Mouse (Mus musculus) ES-E14 (cell line): ENCODE results near the gene Tmed9. TPM values are rescaled to one million over a fixed set of nuclear protein-coding genes. Genes with fewer than 3 reads are reported as not detected.

Experiments used
- DNase-seq: peaks from one replicate; pipeline ENCODE4 v3.0.0-alpha.2; 2013; ENCODE audit warnings: low read depth, low spot score
- H3K27ac ChIP-seq: 2 replicates; pipeline ENCODE4 v1.5.1; 2012; ENCODE audit warnings: low read depth, mild to moderate bottlenecking, low read length, moderate library complexity, mixed read lengths; ENCODE audit not compliant: poor library complexity, insufficient read depth, severe bottlenecking
- H3K36me3 ChIP-seq: 2 replicates; pipeline ENCODE4 v1.6.1; 2012; ENCODE audit warnings: mild to moderate bottlenecking, low read length, moderate library complexity, mixed read lengths; ENCODE audit not compliant: control insufficient read depth, poor library complexity, insufficient read depth, severe bottlenecking
- H3K4me1 ChIP-seq, 2 experiments: fragments of 150-350 bp in 1 of 2; sonication (generic) in 1 of 2; 2 replicates each; pipeline ENCODE4 v1.6.1; 2012; ENCODE audit warnings: low read length in 2 of 2, mild to moderate bottlenecking in 1 of 2, mixed read lengths in 1 of 2; ENCODE audit not compliant: control insufficient read depth in 2 of 2, insufficient read depth in 2 of 2, poor library complexity in 1 of 2
- H3K4me3 ChIP-seq, 2 experiments: fragments of 150-350 bp in 1 of 2; sonication (generic) in 1 of 2; 2 replicates each; pipeline ENCODE4 v1.5.1; 2012; ENCODE audit warnings: low read length in 2 of 2, low read depth in 1 of 2, mild to moderate bottlenecking in 1 of 2, mixed read lengths in 1 of 2; ENCODE audit not compliant: insufficient read depth in 1 of 2, poor library complexity in 1 of 2, severe bottlenecking in 1 of 2
- H3K9ac ChIP-seq: 2 replicates; pipeline ENCODE4 v1.6.1; 2012; ENCODE audit warnings: low read depth, mild to moderate bottlenecking, low read length, mixed read lengths; ENCODE audit not compliant: poor library complexity, insufficient read depth, severe bottlenecking
- H3K9me3 ChIP-seq: fragments of 150-350 bp; sonication (generic); 2 replicates; pipeline ENCODE4 v1.6.1; 2012; ENCODE audit warnings: low read depth, mild to moderate bottlenecking, low read length; ENCODE audit not compliant: control insufficient read depth, insufficient read depth
- CHD2 ChIP-seq: IDR thresholded peaks from 2 replicates; pipeline ENCODE4 v1.6.1; 2014; ENCODE audit warnings: mild to moderate bottlenecking, low read depth, low read length, inconsistent platforms
- HCFC1 ChIP-seq: IDR thresholded peaks from 2 replicates; pipeline ENCODE4 v1.6.1; 2012; ENCODE audit warnings: low read length, inconsistent platforms, borderline replicate concordance; ENCODE audit not compliant: insufficient read depth
- MAFK ChIP-seq: IDR thresholded peaks from 2 replicates; pipeline ENCODE4 v1.6.1; 2014; ENCODE audit warnings: mild to moderate bottlenecking, low read depth, low read length, inconsistent platforms; ENCODE audit not compliant: insufficient read depth
- ZC3H11A ChIP-seq: IDR thresholded peaks from 2 replicates; pipeline ENCODE4 v1.6.1; 2012; ENCODE audit warnings: low read depth, mild to moderate bottlenecking, inconsistent platforms, low read length, borderline replicate concordance
- ZNF384 ChIP-seq: IDR thresholded peaks from 2 replicates; pipeline ENCODE4 v1.6.1; 2012; ENCODE audit warnings: low read depth, low read length, inconsistent platforms
- in situ Hi-C, 2 experiments: fragments of 600-800 bp; cut with MboI; formaldehyde crosslinking; loops; one replicate each; pipeline ENCODE4 v1.15.1; 2025; ENCODE audit warnings: low sequenced_read_pairs in 2 of 2, inconsistent platforms in 1 of 2; ENCODE audit not compliant: unreplicated experiment in 2 of 2
- total RNA-seq: library from RNA; depleted of rRNA; stranded (reverse); fragments of 300-350 nt; gene quantifications from 2 replicates; pipeline ENCODE4 v1.2.3, GENCODE M21; 2012

The Tmed9 gene
- total RNA-seq, 1 experiment, result 363 TPM

- Histone ChIP-seq H3K27ac (peak within 1 kb of the TSS; percentile 38; the same call in 1 of the 2 replicates), H3K36me3 (peaks cover 43% of the 10 kb centered on the region)
These were observed 37.0 kb upstream of the Tmed9 start, which contains the start of gene Ddx41 for GRCm38 (mm10) chr13:55536194-55537175. Ddx41 (minus strand) TSS chr13:55536658.

GRCm38 (mm10) chr13:55540933-55541332, 32.6 kb upstream of the Tmed9 start:
- no peak overlapping the region for H3K27ac ChIP-seq
- H3K4me3 ChIP-seq, result no peak overlapping the region
- no peak for TF ChIP-seq ZC3H11A
- TF ChIP-seq MAFK, result peak; percentile 70
- H3K9me3 ChIP-seq, result no peaks in the 10 kb centered on the region
- 0 out of 4 replicates have a peak, but pooled peaks cover 0 to 2% of the 10 kb centered on the region in 2 experiments for H3K4me1 ChIP-seq
- H3K9ac ChIP-seq, result no peak overlapping the region
- in situ Hi-C loops, result no loop called here
- no peak for DNase-seq
- peaks cover 36% of the 10 kb centered on the region for H3K36me3 ChIP-seq

More at GRCm38 (mm10) chr13:55536194-55537175, 37.0 kb upstream of the Tmed9 start, which contains the start of gene Ddx41:
- H3K4me1 ChIP-seq, result peaks cover 2 to 5% of the 10 kb centered on the region in 2 experiments; a peak in 1 of 4 replicates
- peak within 1 kb of the TSS; percentile 77 to 95 for H3K4me3 ChIP-seq
- in situ Hi-C loops, result no loop called here
- TF ChIP-seq MAFK, result no peak
- TF ChIP-seq HCFC1, result peak; percentile 83
- H3K9ac ChIP-seq, result peak within 1 kb of the TSS; percentile 93
- H3K9me3 ChIP-seq, result no peaks in the 10 kb centered on the region
- peak; percentile 99 for DNase-seq

- TF ChIP-seq ZNF384 (no peak), HCFC1 (no peak), MAFK (no peak), ZC3H11A (no peak), CHD2 (no peak)
- H3K36me3 ChIP-seq, result peaks cover 38% of the 10 kb centered on the region
- no peak overlapping the region for H3K27ac ChIP-seq
- H3K4me3 ChIP-seq, result no peak overlapping the region
- H3K4me1 ChIP-seq, result no peaks in the 10 kb centered on the region
- DNase-seq, result no peak
- no peak overlapping the region for H3K9ac ChIP-seq
- in situ Hi-C loops, result no loop called here
- H3K9me3 ChIP-seq, result no peaks in the 10 kb centered on the region
These were observed 30.6 kb upstream of the Tmed9 start for GRCm38 (mm10) chr13:55542891-55543290.

GRCm38 (mm10) chr13:55543447-55543846, 30.1 kb upstream of the Tmed9 start:
- no peaks in the 10 kb centered on the region for H3K4me1 ChIP-seq
- no peak for TF ChIP-seq CHD2
- TF ChIP-seq ZC3H11A, result no peak
- no peak for TF ChIP-seq HCFC1
- no peak for TF ChIP-seq MAFK
- TF ChIP-seq ZNF384, result no peak
- H3K27ac ChIP-seq, result no peak overlapping the region
- H3K9me3 ChIP-seq, result no peaks in the 10 kb centered on the region
- peaks cover 38% of the 10 kb centered on the region for H3K36me3 ChIP-seq
- in situ Hi-C loops, result no loop called here
- H3K9ac ChIP-seq, result no peak overlapping the region
- no peak for DNase-seq
- H3K4me3 ChIP-seq, result no peak overlapping the region
